Mouse (Mus musculus) liver, embryonic 14.5 days (tissue): Measurements from ENCODE around the gene Zbtb16. TPM values are rescaled to one million over a fixed set of nuclear protein-coding genes. Genes with fewer than 3 reads are reported as not detected.
A peak's percentile ranks its signal among the peaks of the same experiment; 100 is the strongest.

Experiments used
- ATAC-seq: fragments of 200-750 bp; cut with Nextera tagmentation; 2 replicates; pipeline ENCODE4 v1.8.0; 2017; ENCODE audit warnings: moderate number of reproducible peaks, mild to moderate bottlenecking, moderate library complexity; ENCODE audit not compliant: insufficient read depth
- DNase-seq, 3 experiments: peaks; one replicate each; pipeline ENCODE4 v3.0.0-alpha.2; 2012 to 2013; ENCODE audit warnings: low read depth in 3 of 3, low spot score in 3 of 3
- H3K27ac ChIP-seq: fragments of 300-500 bp; sonication (generic); 2 replicates; pipeline ENCODE4 v1.5.1; 2014; ENCODE audit warnings: moderate library complexity, mild to moderate bottlenecking, control low read depth, inconsistent platforms
- H3K27me3 ChIP-seq: fragments of 300-500 bp; sonication (generic); 2 replicates; pipeline ENCODE4 v1.6.1; 2014; ENCODE audit warnings: mild to moderate bottlenecking, low read length, moderate library complexity; ENCODE audit not compliant: control insufficient read depth, insufficient read depth
- H3K36me3 ChIP-seq: fragments of 300-500 bp; sonication (generic); replicated peaks from 2 replicates; pipeline ENCODE4 v1.6.1; 2014; ENCODE audit warnings: low read depth; ENCODE audit not compliant: control insufficient read depth, insufficient read depth
- H3K4me1 ChIP-seq, 2 experiments: fragments of 200-500 bp in 1 of 2; fragments of 300-500 bp in 1 of 2; sonication (generic) in 1 of 2; replicated peaks; 2 replicates each; pipeline ENCODE4 v1.6.1; 2012 to 2014; ENCODE audit warnings: antibody characterized with exemption in 1 of 2, inconsistent platforms in 1 of 2, low read length in 1 of 2; ENCODE audit not compliant: control insufficient read depth in 2 of 2, insufficient read depth in 2 of 2
- H3K4me2 ChIP-seq: fragments of 300-500 bp; sonication (generic); 2 replicates; pipeline ENCODE4 v1.6.1; 2014; ENCODE audit warnings: low read depth, mild to moderate bottlenecking, control low read depth, moderate library complexity
- H3K4me3 ChIP-seq, 2 experiments: fragments of 200-500 bp in 1 of 2; fragments of 300-500 bp in 1 of 2; sonication (generic) in 1 of 2; 2 replicates each; pipeline ENCODE4 v1.5.1; 2012 to 2014; ENCODE audit warnings: low read depth in 2 of 2, low read length in 2 of 2, mild to moderate bottlenecking in 2 of 2, control low read depth in 1 of 2, inconsistent platforms in 1 of 2, moderate library complexity in 1 of 2; ENCODE audit not compliant: insufficient read depth in 1 of 2
- H3K9ac ChIP-seq: fragments of 300-500 bp; sonication (generic); replicated peaks from 2 replicates; pipeline ENCODE4 v1.6.1; 2014; ENCODE audit warnings: mild to moderate bottlenecking, control low read depth, moderate library complexity
- H3K9me3 ChIP-seq: fragments of 300-500 bp; sonication (generic); 2 replicates; pipeline ENCODE4 v1.6.1; 2016; ENCODE audit warnings: low read length, mixed read lengths; ENCODE audit not compliant: control insufficient read depth
- CTCF ChIP-seq: IDR thresholded peaks from 2 replicates; pipeline ENCODE4 v1.5.1; 2016; ENCODE audit warnings: antibody characterized with exemption, low read depth, control low read depth
- EP300 ChIP-seq: IDR thresholded peaks from 2 replicates; pipeline ENCODE4 v1.6.1; 2016; ENCODE audit warnings: antibody characterized with exemption, low read depth
- WGBS: fragments of 180-500 bp; shearing (Covaris S2); extraction: QIAGEN DNeasy Blood & Tissue Kit; methylation state at CpG from one replicate; pipeline ENCODE4 v1.1.7; 2014; ENCODE audit not compliant: insufficient replicate concordance; 5-methylcytosine and 5-hydroxymethylcytosine counted together
- polyA plus RNA-seq, 2 experiments: library from polyadenylated mRNA; depleted of rRNA in 1 of 2; stranded (reverse) in 1 of 2; unstranded in 1 of 2; fragments of >200 nt; fragmentation: Nextera tagmentation in 1 of 2; extraction: Ambion mirVana in 1 of 2; gene quantifications; 2 replicates each; pipeline versions ENCODE4 v1.2.1 to v1.2.3; 2012 to 2014

Zbtb16 gene
- polyA plus RNA-seq, 2 experiments = 0.26 to 0.30 TPM

DNA sequence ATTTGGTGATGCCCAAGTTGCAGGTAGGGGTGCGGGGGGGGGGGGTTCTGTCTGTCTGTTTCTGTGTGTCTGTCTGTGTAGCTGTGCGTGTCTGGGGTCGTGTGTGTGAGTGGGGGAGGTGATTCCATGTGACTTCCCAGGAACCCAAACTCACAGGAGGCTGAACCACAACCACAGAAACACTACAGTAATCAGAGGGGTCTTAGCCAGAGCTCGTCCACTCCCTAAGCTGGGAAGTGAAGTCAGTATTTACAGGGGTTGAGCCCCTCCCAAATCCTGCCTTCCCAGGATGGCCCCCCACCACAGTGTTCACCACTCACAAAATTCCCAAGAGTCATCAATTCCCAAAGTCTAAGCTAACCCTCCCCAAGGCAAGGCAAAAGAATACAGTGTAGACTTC is 18.1 kb downstream of the Zbtb16 start:
- Histone ChIP-seq H3K4me1 (peaks cover 6 to 58% of the 10 kb centered on the region in 2 experiments), H3K4me2 (no peak overlapping the region), H3K36me3 (no peaks in the 10 kb centered on the region), H3K27ac (no peak overlapping the region), H3K27me3 (no peaks in the 10 kb centered on the region; the same call in 1 of the 2 replicates), H3K9me3 (no peaks in the 10 kb centered on the region), H3K4me3 (no peak overlapping the region), H3K9ac (no peak overlapping the region)
- DNase-seq (no peak), ATAC-seq (no peak)
- TF ChIP-seq EP300 (no peak), CTCF (no peak)
- WGBS = 41% methylated on average over 4 of the region's 4 CpGs

- Histone ChIP-seq H3K4me3 (no peak overlapping the region), H3K4me1 (peaks cover 6 to 58% of the 10 kb centered on the region in 2 experiments), H3K27me3 (no peaks in the 10 kb centered on the region; the same call in 1 of the 2 replicates), H3K4me2 (no peak overlapping the region), H3K9ac (no peak overlapping the region), H3K9me3 (no peaks in the 10 kb centered on the region), H3K27ac (no peak overlapping the region), H3K36me3 (no peaks in the 10 kb centered on the region)
- 32% methylated on average over 7 of the region's 7 CpGs for WGBS
- no peak for TF ChIP-seq EP300
- no peak for TF ChIP-seq CTCF
- DNase-seq (no peak), ATAC-seq (no peak)
These were observed 18.6 kb downstream of the Zbtb16 start for GRCm38 (mm10) chr9:48817399-48817793.

DNA sequence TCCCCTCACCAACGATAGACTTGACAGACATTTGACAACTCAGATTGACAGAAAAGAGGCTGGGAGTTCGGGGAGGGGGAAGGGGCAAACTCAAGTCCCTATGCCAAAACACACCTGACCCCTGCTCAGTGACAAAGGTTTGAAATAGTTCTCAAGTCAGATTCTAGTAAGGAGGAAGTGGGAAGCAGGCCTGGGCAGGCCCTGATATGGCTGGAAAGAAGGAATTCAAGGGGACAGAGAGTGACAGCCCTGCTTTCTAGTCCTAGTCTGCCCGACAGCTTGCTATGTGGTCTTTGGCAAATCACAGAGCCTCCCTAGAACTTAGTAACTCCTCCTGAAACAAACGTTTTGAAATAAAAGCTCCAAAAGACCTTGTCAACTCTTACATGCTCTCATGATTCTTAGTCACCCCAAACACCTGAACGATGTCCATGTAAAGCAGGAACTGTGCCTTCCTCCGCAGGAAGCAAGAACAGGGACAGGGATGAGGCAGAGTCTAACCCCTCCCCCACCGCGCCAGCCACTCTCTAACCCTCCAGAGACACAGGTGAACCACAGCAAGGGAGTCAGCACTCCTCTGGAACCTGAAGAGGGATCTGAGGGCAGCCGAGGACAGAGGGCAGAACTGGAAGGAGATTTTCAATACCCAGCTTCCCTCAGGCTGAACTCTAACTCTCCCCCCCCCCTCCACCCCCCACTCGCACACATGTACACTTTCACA is 19.2 kb downstream of the Zbtb16 start:
- no peaks in the 10 kb centered on the region for H3K9me3 ChIP-seq
- no peak for TF ChIP-seq CTCF
- TF ChIP-seq EP300 = no peak
- H3K36me3 ChIP-seq = no peaks in the 10 kb centered on the region
- peaks cover 6 to 56% of the 10 kb centered on the region in 2 experiments for H3K4me1 ChIP-seq
- no peak overlapping the region for H3K4me3 ChIP-seq
- H3K4me2 ChIP-seq = no peak overlapping the region
- ATAC-seq = no peak
- H3K9ac ChIP-seq = no peak overlapping the region
- no peak for DNase-seq
- H3K27ac ChIP-seq = no peak overlapping the region
- 18% methylated on average over 10 of the region's 10 CpGs for WGBS
- no peaks in the 10 kb centered on the region; the same call in 1 of the 2 replicates for H3K27me3 ChIP-seq

- DNase-seq = no peak
- Histone ChIP-seq H3K27ac (no peak overlapping the region), H3K4me3 (no peak overlapping the region), H3K4me2 (no peak overlapping the region), H3K9me3 (no peaks in the 10 kb centered on the region), H3K27me3 (no peaks in the 10 kb centered on the region; the same call in 1 of the 2 replicates), H3K9ac (no peak overlapping the region), H3K4me1 (peaks cover 6 to 51% of the 10 kb centered on the region in 2 experiments), H3K36me3 (no peaks in the 10 kb centered on the region)
- TF ChIP-seq CTCF (no peak), EP300 (no peak)
- no peak for ATAC-seq
- WGBS = 61% methylated on average over 9 of the region's 9 CpGs
These were observed 19.9 kb downstream of the Zbtb16 start for GRCm38 (mm10) chr9:48816157-48816556.

DNA sequence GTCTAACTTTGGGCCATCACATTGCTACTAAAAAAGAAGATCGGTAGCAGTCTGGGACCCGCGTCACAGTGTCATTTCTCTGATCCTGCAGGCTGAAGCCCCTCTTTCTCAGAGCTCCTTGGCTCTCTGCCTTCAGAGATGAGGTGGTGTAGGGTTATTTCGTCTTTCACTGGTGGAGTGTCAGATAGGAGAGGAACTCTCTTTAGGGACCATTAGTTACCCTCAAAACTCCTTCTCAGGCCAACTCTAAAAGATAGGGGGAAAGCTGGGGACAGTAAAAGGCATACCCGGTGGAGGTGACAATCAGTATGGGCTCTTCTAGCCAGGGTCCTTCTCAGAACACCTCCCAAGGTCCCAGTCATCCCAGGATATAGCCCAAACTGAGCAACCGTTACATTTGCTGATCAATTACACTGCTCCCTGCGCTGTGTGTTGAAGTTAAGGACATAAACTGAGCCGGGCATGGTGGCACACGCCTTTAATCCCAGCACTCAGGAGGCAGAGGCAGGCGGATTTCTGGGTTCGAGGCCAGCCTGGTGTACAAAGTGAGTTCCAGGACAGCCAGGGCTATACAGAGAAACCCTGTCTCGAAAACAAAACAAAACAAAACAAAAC is 21.0 kb downstream of the Zbtb16 start:
- TF ChIP-seq EP300 (no peak), CTCF (no peak)
- Histone ChIP-seq H3K36me3 (no peaks in the 10 kb centered on the region), H3K4me1 (peaks cover 6 to 47% of the 10 kb centered on the region in 2 experiments), H3K27me3 (no peaks in the 10 kb centered on the region; the same call in 1 of the 2 replicates), H3K9me3 (no peaks in the 10 kb centered on the region), H3K27ac (peak overlapping the region; percentile 63), H3K9ac (peak overlapping the region; percentile 48), H3K4me3 (no peak overlapping the region), H3K4me2 (peak overlapping the region; percentile 58)
- 25% methylated on average over 12 of the region's 12 CpGs for WGBS
- DNase-seq (no peak), ATAC-seq (peak; percentile 52; the same call in 1 of the 2 replicates)
